ENCODE assay signal across 18 mouse cellular contexts in the genomic region with DNA sequence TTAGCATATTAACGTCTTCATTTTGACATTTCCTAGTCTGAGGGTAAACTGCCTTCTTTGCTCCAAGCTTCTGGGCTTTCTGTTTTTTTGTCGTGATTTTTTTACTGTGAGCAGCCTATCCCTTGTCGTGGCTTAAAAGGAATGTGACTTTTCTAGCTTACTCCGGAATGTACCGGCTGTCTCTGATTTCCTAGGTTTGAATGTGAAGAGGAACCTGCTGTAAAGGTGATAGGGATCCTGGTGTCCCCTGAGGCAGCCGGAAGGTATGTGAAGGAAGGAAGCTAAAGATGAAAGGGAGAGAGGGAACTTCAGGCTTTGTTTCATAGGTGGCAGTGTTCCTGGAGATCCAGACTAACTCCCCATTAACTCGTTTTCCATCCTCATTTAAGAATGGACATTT. TPM values are rescaled to one million over a fixed set of nuclear protein-coding genes. Genes with fewer than 3 reads are reported as not detected.
DNase-seq lines count a peak whose midpoint lies in the region; ATAC-seq and TF ChIP-seq lines count a peak whose summit lies in the region.
"Had no signal": no experiment of that assay in that cellular context is flagged by ENCODE, and none has a peak within 500 bp of the region (broad histone marks: within the 10 kb centered on the region; RNA-seq: fewer than 3 reads in every experiment).

No protein-coding gene starts in this region.

- 36% methylated on average over 7 of the region's 7 CpGs for WGBS in forebrain, embryonic 10.5 days
- WGBS in forebrain, embryonic 14.5 days, result 39% methylated on average over 7 of the region's 7 CpGs
- 25% methylated on average over 7 of the region's 7 CpGs for WGBS in kidney, postnatal 0 days

- H3K4me2 ChIP-seq in forebrain, embryonic 14.5 days (ENCODE audit: low read length), result no peak overlapping the region
- no peak overlapping the region for H3K4me2 ChIP-seq in kidney, postnatal 0 days (ENCODE audit: low read length)
- H3K4me2 ChIP-seq: heart, embryonic 15.5 days; neural tube, embryonic 13.5 days had no signal

- peak; percentile 20; the same call in 1 of the 2 replicates for TF ChIP-seq CTCF in kidney, postnatal 0 days (IDR thresholded peaks at IDR 0.05; ENCODE audit: low read depth)

- no peak for DNase-seq in forebrain, embryonic 10.5 days (ENCODE audit: extremely low spot score, low spot score)
- DNase-seq in forebrain, embryonic 14.5 days (ENCODE audit: low spot score), result no peak
- no peak for DNase-seq in kidney, postnatal 0 days (ENCODE audit: low spot score)
- no peak for DNase-seq in kidney, postnatal 10 days
- peak; percentile 75 for DNase-seq in ES-CJ7 (ENCODE audit: low read depth, low spot score)
- peak; percentile 25 for DNase-seq in forelimb bud, embryonic 11.5 days (ENCODE audit: low read depth, low spot score)
- no peak for DNase-seq in cerebellum, adult 9-10 months
- DNase-seq in frontal cortex, postnatal 36 days (ENCODE audit: low spot score in 2 of 2), result no peak
- DNase-seq: adrenal gland, postnatal 25 days; cerebellum, adult 2 months; gastrocnemius, postnatal 10 days; heart, adult 2 months; lung, adult 18-20 months; thymus, postnatal 4 days had no signal

- peaks cover 21% of the 10 kb centered on the region for H3K9me3 ChIP-seq in forebrain, embryonic 10.5 days
- peaks cover 14% of the 10 kb centered on the region; the same call in 1 of the 2 replicates for H3K9me3 ChIP-seq in forebrain, embryonic 14.5 days (replicated peaks; ENCODE audit: control insufficient read depth, low read length)
- 0 out of 2 replicates have a peak, but pooled peaks cover 16% of the 10 kb centered on the region for H3K9me3 ChIP-seq in kidney, postnatal 0 days (replicated peaks; ENCODE audit: low read length)
- H3K9me3 ChIP-seq: heart, embryonic 15.5 days had no signal

- H3K36me3 ChIP-seq in forebrain, embryonic 10.5 days (replicated peaks), result peaks cover 9% of the 10 kb centered on the region
- no peaks in the 10 kb centered on the region for H3K36me3 ChIP-seq in forebrain, embryonic 14.5 days (ENCODE audit: control insufficient read depth, insufficient read depth, low read length)
- no peaks in the 10 kb centered on the region for H3K36me3 ChIP-seq in kidney, postnatal 0 days (ENCODE audit: insufficient read depth, low read length)
- H3K36me3 ChIP-seq: heart, embryonic 15.5 days; neural tube, embryonic 13.5 days had no signal

- H3K27me3 ChIP-seq in forebrain, embryonic 10.5 days (ENCODE audit: poor library complexity, severe bottlenecking), result peaks cover 37% of the 10 kb centered on the region
- no peaks in the 10 kb centered on the region for H3K27me3 ChIP-seq in forebrain, embryonic 14.5 days (replicated peaks; ENCODE audit: control insufficient read depth, insufficient read depth, low read length)
- no peaks in the 10 kb centered on the region for H3K27me3 ChIP-seq in kidney, postnatal 0 days (ENCODE audit: insufficient read depth, low read length)
- H3K27me3 ChIP-seq: heart, embryonic 15.5 days had no signal

- H3K9ac ChIP-seq in forebrain, embryonic 14.5 days (ENCODE audit: low read length), result no peak overlapping the region
- H3K9ac ChIP-seq in kidney, postnatal 0 days (ENCODE audit: low read depth, low read length), result no peak overlapping the region
- H3K9ac ChIP-seq: heart, embryonic 15.5 days; neural tube, embryonic 13.5 days had no signal

- no peak for ATAC-seq in forebrain, embryonic 14.5 days
- no peak for ATAC-seq in kidney, postnatal 0 days (replicated peaks; ENCODE audit: low FRiP score, low read depth)
- ATAC-seq: forebrain, embryonic 16.5 days; inflammation-experienced regulatory T-cells, adult 6 months had no signal

- H3K27ac ChIP-seq in forebrain, embryonic 10.5 days, result peak overlapping the region; percentile 40; the same call in 1 of the 2 replicates
- H3K27ac ChIP-seq in forebrain, embryonic 14.5 days (ENCODE audit: low read depth, low read length), result no peak overlapping the region
- H3K27ac ChIP-seq in kidney, postnatal 0 days, result peak overlapping the region; percentile 28; the same call in 1 of the 2 replicates
- H3K27ac ChIP-seq: heart, adult 2 months; heart, embryonic 15.5 days; neural tube, embryonic 13.5 days had no signal

- H3K4me1 ChIP-seq in forebrain, embryonic 10.5 days, result peaks cover 41% of the 10 kb centered on the region
- H3K4me1 ChIP-seq in forebrain, embryonic 14.5 days (ENCODE audit: control insufficient read depth, insufficient read depth, low read length), result peaks cover 3% of the 10 kb centered on the region
- H3K4me1 ChIP-seq in kidney, postnatal 0 days (replicated peaks; ENCODE audit: insufficient read depth, low read length), result peaks cover 13% of the 10 kb centered on the region

- no peak overlapping the region for H3K4me3 ChIP-seq in forebrain, embryonic 10.5 days
- H3K4me3 ChIP-seq in forebrain, embryonic 14.5 days (ENCODE audit: low read depth, low read length), result no peak overlapping the region
- no peak overlapping the region for H3K4me3 ChIP-seq in kidney, postnatal 0 days (replicated peaks; ENCODE audit: low read depth, low read length)
- H3K4me3 ChIP-seq: heart, adult 2 months; heart, embryonic 15.5 days; neural tube, embryonic 13.5 days had no signal

RNA-seq across cellular contexts. Expression of gene Spry1, which starts 28.0 kb away (rescaled TPM):
- 21.6 and 29.1 TPM in 2 replicates for polyA plus RNA-seq in forebrain, embryonic 10.5 days (2016; fragmentation: Nextera tagmentation; extraction: Ambion mirVana)
- 6.0 and 7.3 TPM in 2 replicates for polyA plus RNA-seq in forebrain, embryonic 14.5 days (2014; fragmentation: Nextera tagmentation; extraction: Ambion mirVana)
- polyA plus RNA-seq in kidney, postnatal 0 days (2015; fragmentation: Nextera tagmentation; extraction: Ambion mirVana), result 31.8 and 39.6 TPM in 2 replicates

RNA-seq across cellular contexts. Expression of gene Gm5148, which starts 56.6 kb away (rescaled TPM):
- polyA plus RNA-seq in forebrain, embryonic 10.5 days (2016; fragmentation: Nextera tagmentation; extraction: Ambion mirVana), result 2.4 and 3.5 TPM in 2 replicates
- polyA plus RNA-seq in forebrain, embryonic 14.5 days (2014; fragmentation: Nextera tagmentation; extraction: Ambion mirVana), result 7.4 and 8.8 TPM in 2 replicates
- 11.4 and 14.4 TPM in 2 replicates for polyA plus RNA-seq in kidney, postnatal 0 days (2015; fragmentation: Nextera tagmentation; extraction: Ambion mirVana)

Comparison
In these comparisons a context has a peak if more than half of its experiments do, and no peak if none do; other contexts are left out.
1. DNase-seq: peak in ES-CJ7 (single experiment) and forelimb bud, embryonic 11.5 days (single experiment); none in forebrain, embryonic 10.5 days (single experiment), forebrain, embryonic 14.5 days (single experiment), kidney, postnatal 0 days (single experiment), kidney, postnatal 10 days (single experiment), cerebellum, adult 9-10 months (single experiment) and frontal cortex, postnatal 36 days (0 of 2).